Mouse (Mus musculus): ENCODE measurements at regions not wholly inside any gene's neighbourhood (a gene's known extent, or its start where the extent isn't known, plus 50 kb on each side); places are given as distances from the start of the nearest gene placed in this dataset.

DNA sequence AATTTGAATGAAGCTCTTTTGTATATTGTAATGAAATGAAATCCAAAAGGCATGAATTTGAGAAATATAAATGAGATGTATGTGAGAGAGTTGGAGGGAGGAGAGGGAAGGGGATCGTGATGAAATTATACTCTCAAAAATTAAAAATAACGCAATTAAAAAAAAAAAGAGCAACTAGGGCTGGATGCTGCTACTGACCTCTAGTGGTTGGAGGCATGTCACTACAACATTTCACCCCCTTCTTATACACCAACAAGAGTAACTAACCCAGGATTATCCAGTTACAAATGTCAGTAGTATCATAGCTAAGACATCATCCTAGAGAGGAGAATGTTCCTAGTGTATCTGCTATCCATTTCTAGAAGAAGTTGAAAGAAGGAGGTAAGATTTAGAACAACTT is 678.8 kb upstream of the Sox9 start:
- TF ChIP-seq POLR2A (IDR thresholded peaks at IDR 0.05; ENCODE audit: insufficient read depth, low read depth, low read length) (no peak), CTCF (IDR thresholded peaks at IDR 0.05; ENCODE audit: insufficient read depth, low read depth, low read length) (no peak)
- Histone ChIP-seq H3K27ac (ENCODE audit: insufficient read depth, low read depth, low read length) (no peak overlapping the region), H3K4me3 (ENCODE audit: insufficient read depth, low read depth, low read length) (no peak overlapping the region), H3K4me1 (ENCODE audit: control insufficient read depth, insufficient read depth, low read length) (no peaks in the 10 kb centered on the region; the same call in 1 of the 2 replicates)
- WGBS, result 52% methylated on average over 2 of the region's 2 CpGs

DNA sequence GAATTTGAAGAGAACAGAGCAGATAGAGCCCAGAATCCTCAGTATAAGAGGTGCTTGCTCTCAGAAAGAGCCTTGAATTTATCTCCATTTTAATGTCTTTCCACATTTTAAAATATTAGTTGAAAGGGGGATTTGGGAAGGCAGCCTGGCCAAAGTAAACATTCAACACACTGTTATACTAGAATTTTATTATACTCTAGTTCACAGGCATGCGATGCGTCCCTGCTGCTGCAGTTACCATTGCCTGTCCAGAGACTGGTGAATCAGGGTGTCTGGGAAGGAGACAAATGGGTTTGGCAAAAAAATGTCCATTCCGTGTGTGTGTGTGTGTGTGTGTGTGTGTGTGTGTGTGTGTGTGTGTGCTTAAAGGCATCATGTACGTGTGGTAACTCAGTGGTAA is 675.1 kb upstream of the Sox9 start:
- H3K4me1 ChIP-seq (ENCODE audit: control insufficient read depth, insufficient read depth, low read length), result no peaks in the 10 kb centered on the region; the same call in 1 of the 2 replicates
- no peak overlapping the region for H3K27ac ChIP-seq (ENCODE audit: insufficient read depth, low read depth, low read length)
- WGBS, result 66% methylated on average over 4 of the region's 4 CpGs
- H3K4me3 ChIP-seq (ENCODE audit: insufficient read depth, low read depth, low read length), result no peak overlapping the region
- TF ChIP-seq CTCF (IDR thresholded peaks at IDR 0.05; ENCODE audit: insufficient read depth, low read depth, low read length), result no peak
- TF ChIP-seq POLR2A (IDR thresholded peaks at IDR 0.05; ENCODE audit: insufficient read depth, low read depth, low read length), result no peak

DNA sequence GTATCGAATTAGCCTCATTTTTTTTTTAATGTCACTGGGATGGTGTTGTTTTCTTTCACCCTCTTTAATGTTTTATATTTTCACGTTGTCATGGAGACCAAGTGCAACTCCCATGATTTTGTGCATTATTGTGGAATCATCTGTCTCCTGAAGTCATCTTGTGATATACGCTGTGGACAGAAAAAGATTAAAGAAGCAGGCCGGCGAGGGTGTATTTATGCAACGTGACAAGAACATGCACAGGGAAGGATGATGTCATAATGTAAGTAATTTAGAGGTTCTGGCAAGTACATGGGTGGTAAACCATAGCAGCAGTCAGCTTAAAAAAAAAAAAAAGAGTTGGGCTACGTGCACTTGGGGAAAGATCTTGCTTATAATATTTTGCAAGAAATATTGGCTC is 674.7 kb upstream of the Sox9 start:
- TF ChIP-seq POLR2A (IDR thresholded peaks at IDR 0.05; ENCODE audit: insufficient read depth, low read depth, low read length) (no peak), CTCF (IDR thresholded peaks at IDR 0.05; ENCODE audit: insufficient read depth, low read depth, low read length) (no peak)
- no peaks in the 10 kb centered on the region; the same call in 1 of the 2 replicates for H3K4me1 ChIP-seq (ENCODE audit: control insufficient read depth, insufficient read depth, low read length)
- 48% methylated on average over 7 of the region's 7 CpGs for WGBS

GRCm38 (mm10) chr11:112121026-112121425 is 661.0 kb upstream of the Sox9 start:
- H3K4me1 ChIP-seq (ENCODE audit: control insufficient read depth, insufficient read depth, low read length), result no peaks in the 10 kb centered on the region
- 91% methylated on average over 6 of the region's 6 CpGs for WGBS
- H3K4me3 ChIP-seq (ENCODE audit: insufficient read depth, low read depth, low read length), result no peak overlapping the region
- TF ChIP-seq POLR2A (IDR thresholded peaks at IDR 0.05; ENCODE audit: insufficient read depth, low read depth, low read length) (no peak), CTCF (IDR thresholded peaks at IDR 0.05; ENCODE audit: insufficient read depth, low read depth, low read length) (no peak)
- H3K27ac ChIP-seq (ENCODE audit: insufficient read depth, low read depth, low read length), result no peak overlapping the region

More for the DNA sequence above, 674.7 kb upstream of the Sox9 start:
- Histone ChIP-seq H3K4me3 (ENCODE audit: insufficient read depth, low read depth, low read length) (no peak overlapping the region), H3K27ac (ENCODE audit: insufficient read depth, low read depth, low read length) (no peak overlapping the region)

- TF ChIP-seq CTCF (IDR thresholded peaks at IDR 0.05; ENCODE audit: insufficient read depth, low read depth, low read length) (no peak), POLR2A (IDR thresholded peaks at IDR 0.05; ENCODE audit: insufficient read depth, low read depth, low read length) (no peak)
- H3K4me3 ChIP-seq (ENCODE audit: insufficient read depth, low read depth, low read length), result no peak overlapping the region
- WGBS, result 32% methylated on average over 5 of the region's 5 CpGs
- no peak overlapping the region for H3K27ac ChIP-seq (ENCODE audit: insufficient read depth, low read depth, low read length)
- no peaks in the 10 kb centered on the region for H3K4me1 ChIP-seq (ENCODE audit: control insufficient read depth, insufficient read depth, low read length)
Measured at GRCm38 (mm10) chr11:112121831-112122230, 660.2 kb upstream of the Sox9 start.

DNA sequence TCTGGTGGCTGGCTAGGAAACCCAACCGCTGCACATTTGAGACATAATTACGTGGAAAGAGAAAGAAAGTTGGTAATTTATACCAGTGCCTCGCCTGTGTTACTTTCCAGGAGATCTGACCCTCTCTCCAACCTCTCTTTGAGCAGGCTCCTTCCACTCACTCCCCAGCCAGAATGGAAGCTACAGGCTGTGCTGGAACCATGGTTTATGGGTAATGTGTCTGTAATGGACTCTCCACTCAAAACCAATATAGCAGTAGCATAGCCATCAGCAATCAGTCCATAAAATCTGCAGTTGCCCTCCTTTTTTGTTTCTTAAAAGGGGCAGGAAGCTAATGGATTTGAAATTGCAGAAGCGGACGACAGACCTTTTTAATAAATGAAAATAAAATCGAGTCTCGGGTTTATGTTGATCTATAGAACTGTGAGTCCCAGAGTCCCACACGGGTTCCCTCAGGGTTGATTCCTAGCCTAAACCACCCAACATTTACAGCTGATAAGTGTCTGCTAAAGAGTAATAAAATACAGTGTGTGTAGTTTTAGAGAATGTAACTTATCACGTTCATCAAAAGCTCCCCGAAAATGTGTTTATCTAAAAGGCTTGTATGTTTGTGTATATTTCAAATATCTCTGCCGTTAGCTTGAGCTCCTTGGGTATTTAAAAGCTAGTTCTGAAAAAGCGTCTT is 656.6 kb upstream of the Sox9 start:
- TF ChIP-seq CTCF (IDR thresholded peaks at IDR 0.05; ENCODE audit: insufficient read depth, low read depth, low read length) (no peak), POLR2A (IDR thresholded peaks at IDR 0.05; ENCODE audit: insufficient read depth, low read depth, low read length) (no peak)
- Histone ChIP-seq H3K27ac (ENCODE audit: insufficient read depth, low read depth, low read length) (no peak overlapping the region), H3K4me1 (ENCODE audit: control insufficient read depth, insufficient read depth, low read length) (no peaks in the 10 kb centered on the region), H3K4me3 (ENCODE audit: insufficient read depth, low read depth, low read length) (no peak overlapping the region)
- WGBS, result 90% methylated on average over 12 of the region's 12 CpGs

DNA sequence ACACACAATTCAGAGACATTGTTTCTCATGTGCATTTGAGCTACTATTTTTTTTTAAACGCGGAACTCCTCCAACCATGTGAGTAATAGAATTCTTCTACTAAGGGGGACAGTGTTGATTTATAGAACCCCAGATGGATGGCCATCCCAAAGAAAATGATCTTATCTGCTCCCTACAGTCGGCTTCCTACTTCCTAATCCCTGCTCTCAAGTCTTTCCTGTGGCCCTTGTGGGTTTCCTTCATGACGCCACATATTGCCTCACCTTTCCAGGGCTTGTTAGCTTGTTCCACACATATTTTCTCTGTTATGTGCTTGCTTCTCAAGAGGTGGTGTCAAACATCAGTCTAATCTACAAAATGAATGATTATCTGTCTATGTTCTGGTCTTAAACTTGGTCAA is 651.9 kb upstream of the Sox9 start:
- no peak for TF ChIP-seq POLR2A (IDR thresholded peaks at IDR 0.05; ENCODE audit: insufficient read depth, low read depth, low read length)
- TF ChIP-seq CTCF (IDR thresholded peaks at IDR 0.05; ENCODE audit: insufficient read depth, low read depth, low read length), result no peak
- 94% methylated on average over 4 of the region's 4 CpGs for WGBS
- H3K27ac ChIP-seq (ENCODE audit: insufficient read depth, low read depth, low read length), result no peak overlapping the region
- H3K4me3 ChIP-seq (ENCODE audit: insufficient read depth, low read depth, low read length), result no peak overlapping the region
- no peaks in the 10 kb centered on the region for H3K4me1 ChIP-seq (ENCODE audit: control insufficient read depth, insufficient read depth, low read length)

GRCm38 (mm10) chr11:112137401-112138020 is 644.5 kb upstream of the Sox9 start:
- Histone ChIP-seq H3K4me3 (ENCODE audit: insufficient read depth, low read depth, low read length) (no peak overlapping the region), H3K27ac (ENCODE audit: insufficient read depth, low read depth, low read length) (no peak overlapping the region), H3K4me1 (ENCODE audit: control insufficient read depth, insufficient read depth, low read length) (0 out of 2 replicates have a peak, but pooled peaks cover 2% of the 10 kb centered on the region)
- no peak for TF ChIP-seq POLR2A (IDR thresholded peaks at IDR 0.05; ENCODE audit: insufficient read depth, low read depth, low read length)
- no peak for TF ChIP-seq CTCF (IDR thresholded peaks at IDR 0.05; ENCODE audit: insufficient read depth, low read depth, low read length)
- WGBS, result 35% methylated on average over 8 of the region's 8 CpGs

DNA sequence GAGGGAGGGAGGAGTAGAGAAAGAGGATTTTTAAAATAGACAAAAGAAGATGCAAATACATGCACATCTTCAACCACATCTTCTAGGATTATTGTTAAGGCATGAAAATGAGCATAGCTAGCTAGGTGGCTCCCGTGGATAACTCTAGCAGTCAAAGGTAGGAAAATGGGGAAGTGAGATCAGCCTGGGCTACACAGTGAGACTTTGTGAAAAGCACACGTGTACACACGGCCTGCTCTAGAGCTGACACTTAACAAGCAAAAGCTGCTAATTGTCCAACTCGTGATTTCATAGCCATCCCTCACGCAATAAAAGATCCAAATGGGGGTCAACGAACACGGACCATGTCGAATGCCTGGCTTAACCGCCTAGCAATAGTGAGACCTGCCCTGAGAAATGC is 642.0 kb upstream of the Sox9 start:
- WGBS, result 58% methylated on average over 9 of the region's 9 CpGs
- TF ChIP-seq POLR2A (IDR thresholded peaks at IDR 0.05; ENCODE audit: insufficient read depth, low read depth, low read length) (no peak), CTCF (IDR thresholded peaks at IDR 0.05; ENCODE audit: insufficient read depth, low read depth, low read length) (no peak)
- Histone ChIP-seq H3K4me1 (ENCODE audit: control insufficient read depth, insufficient read depth, low read length) (0 out of 2 replicates have a peak, but pooled peaks cover 2% of the 10 kb centered on the region), H3K4me3 (ENCODE audit: insufficient read depth, low read depth, low read length) (no peak overlapping the region), H3K27ac (ENCODE audit: insufficient read depth, low read depth, low read length) (no peak overlapping the region)
